Mouse (Mus musculus) megakaryocyte-erythroid progenitor cell, adult 5-6 weeks (primary cell): ENCODE measurements around the gene Extl1. TPM values are rescaled to one million over a fixed set of nuclear protein-coding genes. Genes with fewer than 3 reads are reported as not detected.
"Not testable (repeated sequence)": the region's sequence is repeated elsewhere in the genome, so short reads cannot be mapped to it uniquely, and the experiment has no call there.

Experiments used
- ATAC-seq: replicated peaks from 2 replicates; pipeline ENCODE4 v1.8.0; 2016; ENCODE audit warnings: mild to moderate bottlenecking, inconsistent platforms; ENCODE audit not compliant: severe bottlenecking, poor library complexity, low FRiP score, low TSS enrichment
- total RNA-seq, 2 experiments: library from RNA; stranded (forward) in 1 of 2; stranded (reverse) in 1 of 2; fragments of 200-1000, 215-1000 nt in 1 of 2; fragments of >200 nt in 1 of 2; fragmentation: Nextera tagmentation in 1 of 2; gene quantifications; 2 replicates each; pipeline ENCODE4 v1.2.3; 2014 to 2017

Extl1 gene
- total RNA-seq, 2 experiments from 2014 or later = not detected

- no peak for ATAC-seq
These were observed 29.9 kb downstream of the Extl1 start for GRCm38 (mm10) chr4:134353527-134354409.

GRCm38 (mm10) chr4:134352929-134353328 lies 30.7 kb downstream of the Extl1 start:
- no peak for ATAC-seq

- no peak for ATAC-seq
These were observed 31.4 kb downstream of the Extl1 start for GRCm38 (mm10) chr4:134352261-134352707.

- no peak for ATAC-seq
These were observed 32.1 kb downstream of the Extl1 start for GRCm38 (mm10) chr4:134351329-134352260.

GRCm38 (mm10) chr4:134350641-134351040 lies 33.0 kb downstream of the Extl1 start:
- ATAC-seq = no peak

GRCm38 (mm10) chr4:134349829-134350228 lies 33.8 kb downstream of the Extl1 start:
- ATAC-seq = no peak

- no peak for ATAC-seq
These were observed 35.1 kb downstream of the Extl1 start for GRCm38 (mm10) chr4:134348545-134348944.

GRCm38 (mm10) chr4:134348078-134348477 lies 35.6 kb downstream of the Extl1 start:
- ATAC-seq = no peak

GRCm38 (mm10) chr4:134345802-134346201 lies 37.8 kb downstream of the Extl1 start:
- no peak for ATAC-seq

GRCm38 (mm10) chr4:134344620-134345019 lies 39.0 kb downstream of the Extl1 start:
- ATAC-seq = no peak

- 0 out of 2 replicates have a peak, but pooled peaks have one; percentile 38 for ATAC-seq
These were observed 40.3 kb downstream of the Extl1 start, which contains the start of gene Slc30a2 for GRCm38 (mm10) chr4:134343071-134344031. Gene Slc30a2, plus strand, starts transcription at chr4:134343181.

GRCm38 (mm10) chr4:134342213-134342779 lies 41.4 kb downstream of the Extl1 start:
- no peak for ATAC-seq

GRCm38 (mm10) chr4:134341231-134341630 lies 42.4 kb downstream of the Extl1 start:
- ATAC-seq = not testable (repeated sequence)

- no peak for ATAC-seq
These were observed 53.4 kb downstream of the Extl1 start for GRCm38 (mm10) chr4:134330281-134330680.

GRCm38 (mm10) chr4:134328832-134329231 lies 54.8 kb downstream of the Extl1 start:
- ATAC-seq = no peak

GRCm38 (mm10) chr4:134328151-134328550 lies 55.5 kb downstream of the Extl1 start:
- no peak for ATAC-seq

GRCm38 (mm10) chr4:134326859-134327530 lies 56.7 kb downstream of the Extl1 start:
- no peak for ATAC-seq

GRCm38 (mm10) chr4:134324655-134325054 lies 59.0 kb downstream of the Extl1 start:
- no peak for ATAC-seq
